Mouse (Mus musculus) intestine, postnatal 0 days (tissue): Measurements from ENCODE around the gene Adipoq. TPM values are rescaled to one million over a fixed set of nuclear protein-coding genes. Genes with fewer than 3 reads are reported as not detected.
"Not testable (repeated sequence)": the region's sequence is repeated elsewhere in the genome, so short reads cannot be mapped to it uniquely, and the experiment has no call there.

Experiments used
- ATAC-seq: fragments of 200-750 bp; cut with Nextera tagmentation; 2 replicates; pipeline ENCODE4 v1.8.0; 2017; ENCODE audit warnings: mild to moderate bottlenecking, moderate TSS enrichment, moderate library complexity
- H3K27ac ChIP-seq: fragments of 300-500 bp; sonication (generic); 2 replicates; pipeline ENCODE4 v1.5.1; 2014; ENCODE audit warnings: mild to moderate bottlenecking, low read depth, low read length, moderate library complexity
- H3K27me3 ChIP-seq: fragments of 300-500 bp; sonication (generic); replicated peaks from 2 replicates; pipeline ENCODE4 v1.6.1; 2014; ENCODE audit warnings: low read length, mixed read lengths; ENCODE audit not compliant: control insufficient read depth, insufficient read depth
- H3K36me3 ChIP-seq: fragments of 300-500 bp; sonication (generic); 2 replicates; pipeline ENCODE4 v1.6.1; 2014; ENCODE audit warnings: mild to moderate bottlenecking, moderate library complexity; ENCODE audit not compliant: control insufficient read depth, insufficient read depth
- H3K4me1 ChIP-seq: fragments of 300-500 bp; sonication (generic); replicated peaks from 2 replicates; pipeline ENCODE4 v1.6.1; 2014; ENCODE audit warnings: antibody characterized with exemption, low read length, mixed read lengths; ENCODE audit not compliant: control insufficient read depth, insufficient read depth
- H3K4me2 ChIP-seq: fragments of 300-500 bp; sonication (generic); replicated peaks from 2 replicates; pipeline ENCODE4 v1.6.1; 2014; ENCODE audit warnings: low read depth, mild to moderate bottlenecking, moderate library complexity
- H3K4me3 ChIP-seq: fragments of 300-500 bp; sonication (generic); 2 replicates; pipeline ENCODE4 v1.5.1; 2014; ENCODE audit warnings: low read depth, low read length
- H3K9ac ChIP-seq: fragments of 300-500 bp; sonication (generic); 2 replicates; pipeline ENCODE4 v1.6.1; 2014; ENCODE audit warnings: mild to moderate bottlenecking, low read depth, low read length
- H3K9me3 ChIP-seq: fragments of 300-500 bp; sonication (generic); 2 replicates; pipeline ENCODE4 v1.6.1; 2016; ENCODE audit warnings: mixed run types; ENCODE audit not compliant: control insufficient read depth
- CTCF ChIP-seq: sonication (generic); IDR thresholded peaks from 2 replicates; pipeline ENCODE4 v1.5.1; 2016; ENCODE audit warnings: low read depth, mild to moderate bottlenecking, control low read depth, antibody characterized with exemption, moderate library complexity
- WGBS: fragments of 180-500 bp; shearing (Covaris S2); extraction: QIAGEN DNeasy Blood & Tissue Kit; methylation state at CpG from one replicate; pipeline ENCODE4 v1.1.7; 2014; 5-methylcytosine and 5-hydroxymethylcytosine counted together
- polyA plus RNA-seq: library from polyadenylated mRNA; unstranded; fragments of >200 nt; fragmentation: Nextera tagmentation; extraction: Ambion mirVana; gene quantifications from 2 replicates; pipeline ENCODE4 v1.2.1, GENCODE M21; 2015

Gene Adipoq
- polyA plus RNA-seq: not detected in 2 replicates

GRCm38 (mm10) chr16:23146280-23146679 lies at the start of gene Adipoq:
TSS of gene Adipoq (plus strand) at chr16:23146536.
- no peak within 1 kb of the TSS for H3K9ac ChIP-seq
- WGBS: 89% methylated on average over 3 of the region's 3 CpGs
- H3K9me3 ChIP-seq: no peaks in the 10 kb centered on the region
- no peak for ATAC-seq
- no peak within 1 kb of the TSS for H3K27ac ChIP-seq
- no peaks in the 10 kb centered on the region for H3K27me3 ChIP-seq
- no peaks in the 10 kb centered on the region for H3K4me1 ChIP-seq
- H3K4me3 ChIP-seq: no peak within 1 kb of the TSS
- TF ChIP-seq CTCF: no peak
- H3K4me2 ChIP-seq: no peak within 1 kb of the TSS
- H3K36me3 ChIP-seq: no peaks in the 10 kb centered on the region

- not testable (repeated sequence) for H3K4me2 ChIP-seq, H3K27me3 ChIP-seq, H3K9ac ChIP-seq, H3K4me1 ChIP-seq, H3K27ac ChIP-seq, ATAC-seq, H3K9me3 ChIP-seq, H3K4me3 ChIP-seq, H3K36me3 ChIP-seq
- WGBS: 83% methylated on average over 1 of the region's 1 CpGs
Measured at GRCm38 (mm10) chr16:23096886-23097285, 49.5 kb upstream of the Adipoq start.

- ATAC-seq, H3K9me3 ChIP-seq, H3K36me3 ChIP-seq, H3K27ac ChIP-seq, H3K4me1 ChIP-seq, H3K9ac ChIP-seq, H3K27me3 ChIP-seq, H3K4me2 ChIP-seq, H3K4me3 ChIP-seq: not testable (repeated sequence)
- 87% methylated on average over 8 of the region's 8 CpGs for WGBS
Measured at GRCm38 (mm10) chr16:23097290-23098104, 48.8 kb upstream of the Adipoq start.

DNA sequence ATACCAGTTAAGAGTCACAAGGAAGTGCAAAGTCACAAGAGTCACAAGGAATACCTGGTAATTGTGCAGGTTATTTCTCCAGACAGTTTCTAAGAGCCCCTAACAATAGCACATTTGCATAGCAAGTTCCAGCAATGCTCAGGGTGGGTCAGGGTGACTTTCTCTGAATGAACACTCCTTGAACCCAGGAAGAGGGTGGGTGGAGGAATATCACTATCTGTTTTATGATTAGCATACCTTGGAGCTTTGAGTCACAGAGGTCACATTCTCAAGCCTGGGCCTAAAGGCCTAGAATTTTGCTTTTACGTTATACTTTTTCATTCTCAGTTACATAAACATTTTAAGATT lies 48.3 kb upstream of the Adipoq start:
- ATAC-seq, H3K4me1 ChIP-seq, H3K4me2 ChIP-seq, H3K27me3 ChIP-seq, H3K36me3 ChIP-seq, H3K9me3 ChIP-seq, H3K4me3 ChIP-seq, H3K9ac ChIP-seq, H3K27ac ChIP-seq: not testable (repeated sequence)
- 95% methylated on average over 1 of the region's 1 CpGs for WGBS

- no peaks in the 10 kb centered on the region for H3K36me3 ChIP-seq
- H3K27me3 ChIP-seq: no peaks in the 10 kb centered on the region
- TF ChIP-seq CTCF: no peak
- no peak for ATAC-seq
- WGBS: 32% methylated on average over 12 of the region's 12 CpGs
- H3K4me1 ChIP-seq: no peaks in the 10 kb centered on the region
- no peaks in the 10 kb centered on the region for H3K9me3 ChIP-seq
- H3K27ac ChIP-seq: no peak overlapping the region
- H3K9ac ChIP-seq: peak overlapping the region; percentile 31
- H3K4me2 ChIP-seq: peak overlapping the region; percentile 60
- H3K4me3 ChIP-seq: peak overlapping the region; percentile 17
Measured at GRCm38 (mm10) chr16:23099632-23100031, 46.7 kb upstream of the Adipoq start.

- peak overlapping the region; percentile 60 for H3K4me2 ChIP-seq
- H3K4me3 ChIP-seq: peak overlapping the region; percentile 17
- no peaks in the 10 kb centered on the region for H3K4me1 ChIP-seq
- 2% methylated on average over 9 of the region's 9 CpGs for WGBS
- no peaks in the 10 kb centered on the region for H3K9me3 ChIP-seq
- no peaks in the 10 kb centered on the region for H3K27me3 ChIP-seq
- peak; percentile 37 for ATAC-seq
- H3K36me3 ChIP-seq: no peaks in the 10 kb centered on the region
- peak overlapping the region; percentile 31 for H3K9ac ChIP-seq
- H3K27ac ChIP-seq: no peak overlapping the region
- TF ChIP-seq CTCF: no peak
Measured at GRCm38 (mm10) chr16:23100099-23100575, 46.2 kb upstream of the Adipoq start.
